Mouse (Mus musculus): ENCODE results near the gene Nucb1. TPM values are rescaled to one million over a fixed set of nuclear protein-coding genes. Genes with fewer than 3 reads are reported as not detected.

Gene Nucb1
- 116 and 125 TPM in 2 replicates for polyA plus RNA-seq (2016; fragmentation: Nextera tagmentation; extraction: Ambion mirVana)

DNA sequence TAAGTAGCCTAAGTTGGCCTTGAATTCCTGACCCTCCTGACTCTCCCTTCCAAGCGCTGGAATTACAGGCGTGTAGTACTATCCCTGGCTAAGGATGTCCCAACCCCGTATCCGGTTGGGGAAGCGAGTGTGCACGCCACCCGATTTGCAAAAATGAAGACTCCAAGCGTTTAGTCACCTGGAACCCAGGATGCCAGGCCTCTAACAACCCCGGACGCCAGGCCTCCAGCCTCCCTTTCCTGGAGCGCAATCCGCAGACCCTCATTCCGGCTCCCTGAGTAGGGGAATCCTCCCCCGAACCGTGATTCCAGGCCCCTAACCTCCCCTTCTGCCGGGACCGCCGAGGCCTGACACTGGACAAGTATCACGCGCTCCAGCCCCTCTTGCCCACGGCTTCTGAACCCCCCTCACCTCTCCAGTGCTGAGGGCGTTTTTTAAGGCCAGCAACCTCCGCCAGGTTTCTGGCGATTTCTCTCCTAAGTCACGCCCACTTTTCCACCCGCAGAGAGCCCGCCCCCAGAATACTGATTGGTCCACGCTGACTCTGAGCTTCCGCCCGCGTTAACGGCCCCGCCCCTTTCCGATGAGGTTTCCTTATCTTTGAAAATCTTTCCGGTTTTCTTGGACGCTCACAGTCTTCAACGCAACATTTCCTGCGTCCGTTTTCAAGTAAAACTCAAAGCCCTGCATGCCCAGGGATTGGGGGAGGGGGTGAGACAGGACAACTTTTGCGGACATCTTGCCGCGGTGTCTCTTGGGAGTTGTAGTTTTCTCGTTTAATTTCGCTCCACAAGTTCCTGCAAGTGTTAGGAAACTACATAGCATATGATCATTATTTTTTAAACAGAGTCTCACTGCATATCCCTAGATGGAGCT lies at the start of gene Nucb1:
Nucb1 (minus strand) TSS at position 495 of the 876 bp plus-strand sequence.
- peak; percentile 89 for DNase-seq (ENCODE audit: low spot score)
- H3K36me3 ChIP-seq, result peaks cover 34% of the 10 kb centered on the region
- under 1% methylated on average over 44 of the region's 44 CpGs for WGBS
- H3K9me3 ChIP-seq (replicated peaks), result no peaks in the 10 kb centered on the region
- H3K4me1 ChIP-seq, result peaks cover 16% of the 10 kb centered on the region
- H3K27ac ChIP-seq, result peak within 1 kb of the TSS; percentile 95
- peak within 1 kb of the TSS; percentile 75 for H3K4me3 ChIP-seq
- H3K27me3 ChIP-seq (ENCODE audit: low read depth, poor library complexity, severe bottlenecking), result no peaks in the 10 kb centered on the region

GRCm38 (mm10) chr7:45558907-45559306 lies 48.7 kb upstream of the Nucb1 start:
- Histone ChIP-seq H3K27ac (no peak overlapping the region), H3K36me3 (no peaks in the 10 kb centered on the region), H3K9me3 (replicated peaks) (no peaks in the 10 kb centered on the region), H3K4me3 (no peak overlapping the region), H3K27me3 (ENCODE audit: low read depth, poor library complexity, severe bottlenecking) (no peaks in the 10 kb centered on the region), H3K4me1 (peaks cover 29% of the 10 kb centered on the region)
- DNase-seq (ENCODE audit: low spot score), result no peak
- 71% methylated on average over 6 of the region's 6 CpGs for WGBS

GRCm38 (mm10) chr7:45555787-45556186 lies 45.6 kb upstream of the Nucb1 start:
- Histone ChIP-seq H3K36me3 (no peaks in the 10 kb centered on the region), H3K27ac (no peak overlapping the region), H3K4me1 (peaks cover 23% of the 10 kb centered on the region), H3K9me3 (replicated peaks) (no peaks in the 10 kb centered on the region), H3K27me3 (ENCODE audit: low read depth, poor library complexity, severe bottlenecking) (no peaks in the 10 kb centered on the region), H3K4me3 (no peak overlapping the region)
- WGBS, result 41% methylated on average over 8 of the region's 8 CpGs
- DNase-seq (ENCODE audit: low spot score), result peak; percentile 89

DNA sequence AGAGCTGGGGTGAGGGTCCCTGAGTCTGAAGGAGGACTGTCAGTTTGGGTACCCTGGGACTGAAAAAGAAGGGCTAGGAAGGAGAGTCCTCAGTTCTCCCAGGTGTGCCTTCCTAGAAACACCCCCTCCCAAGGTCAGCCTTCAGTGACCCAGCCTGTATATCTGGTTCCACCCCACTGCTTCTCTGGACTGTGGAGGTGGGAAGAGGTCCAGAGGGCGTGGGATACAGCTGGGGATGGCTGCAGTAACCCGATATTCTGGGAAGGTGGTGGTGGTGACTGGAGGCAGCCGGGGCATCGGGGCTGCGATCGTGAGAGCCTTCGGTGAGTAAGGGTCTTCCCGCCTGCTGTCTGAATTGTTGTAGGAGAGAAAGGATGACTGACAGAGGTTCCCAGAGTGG lies 44.5 kb upstream of the Nucb1 start, which contains the start of gene Hsd17b14:
Hsd17b14 (plus strand) TSS at position 150 of the 400 bp plus-strand sequence.
- H3K4me1 ChIP-seq, result peaks cover 21% of the 10 kb centered on the region
- 28% methylated on average over 8 of the region's 8 CpGs for WGBS
- no peak within 1 kb of the TSS for H3K4me3 ChIP-seq
- H3K9me3 ChIP-seq (replicated peaks), result no peaks in the 10 kb centered on the region
- no peak within 1 kb of the TSS for H3K27ac ChIP-seq
- DNase-seq (ENCODE audit: low spot score), result no peak
- no peaks in the 10 kb centered on the region for H3K36me3 ChIP-seq
- no peaks in the 10 kb centered on the region for H3K27me3 ChIP-seq (ENCODE audit: low read depth, poor library complexity, severe bottlenecking)

GRCm38 (mm10) chr7:45553990-45554389 lies 43.8 kb upstream of the Nucb1 start:
- H3K36me3 ChIP-seq, result no peaks in the 10 kb centered on the region
- no peak for DNase-seq (ENCODE audit: low spot score)
- no peak overlapping the region for H3K27ac ChIP-seq
- peaks cover 18% of the 10 kb centered on the region for H3K4me1 ChIP-seq
- 95% methylated on average over 2 of the region's 2 CpGs for WGBS
- H3K9me3 ChIP-seq (replicated peaks), result no peaks in the 10 kb centered on the region
- H3K27me3 ChIP-seq (ENCODE audit: low read depth, poor library complexity, severe bottlenecking), result no peaks in the 10 kb centered on the region
- no peak overlapping the region for H3K4me3 ChIP-seq

DNA sequence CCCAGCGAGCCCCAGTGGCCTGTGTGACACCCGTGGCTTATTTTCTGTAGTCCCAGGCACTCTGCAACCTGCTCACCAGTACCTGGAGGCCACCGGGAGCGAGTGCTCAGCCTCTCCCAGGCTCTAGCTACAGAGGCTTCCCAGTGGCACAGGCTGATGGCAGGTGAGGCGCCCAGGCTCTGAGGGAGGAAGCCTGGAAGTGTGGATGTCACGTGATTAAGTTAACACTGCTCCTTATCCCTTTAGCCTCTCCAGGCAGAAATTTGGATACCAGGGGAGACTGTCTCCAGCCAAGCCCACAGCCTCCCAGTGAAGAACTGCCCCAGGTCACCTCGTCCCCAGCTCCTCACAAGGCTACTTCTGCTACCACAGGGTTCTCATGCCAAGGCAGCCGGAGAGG lies 43.3 kb upstream of the Nucb1 start:
- H3K4me1 ChIP-seq, result peaks cover 15% of the 10 kb centered on the region
- H3K9me3 ChIP-seq (replicated peaks), result no peaks in the 10 kb centered on the region
- 63% methylated on average over 8 of the region's 8 CpGs for WGBS
- DNase-seq (ENCODE audit: low spot score), result no peak
- no peaks in the 10 kb centered on the region for H3K36me3 ChIP-seq
- no peaks in the 10 kb centered on the region for H3K27me3 ChIP-seq (ENCODE audit: low read depth, poor library complexity, severe bottlenecking)
- no peak overlapping the region for H3K27ac ChIP-seq
- H3K4me3 ChIP-seq, result no peak overlapping the region

GRCm38 (mm10) chr7:45551512-45551883 lies 41.3 kb upstream of the Nucb1 start:
- Histone ChIP-seq H3K4me3 (no peak overlapping the region), H3K27ac (no peak overlapping the region), H3K4me1 (peaks cover 15% of the 10 kb centered on the region), H3K9me3 (replicated peaks) (no peaks in the 10 kb centered on the region), H3K27me3 (ENCODE audit: low read depth, poor library complexity, severe bottlenecking) (no peaks in the 10 kb centered on the region), H3K36me3 (no peaks in the 10 kb centered on the region)
- no peak for DNase-seq (ENCODE audit: low spot score)
- WGBS, result 79% methylated on average over 8 of the region's 8 CpGs

- H3K27me3 ChIP-seq (ENCODE audit: low read depth, poor library complexity, severe bottlenecking), result no peaks in the 10 kb centered on the region
- 83% methylated on average over 11 of the region's 11 CpGs for WGBS
- H3K27ac ChIP-seq, result no peak overlapping the region
- no peaks in the 10 kb centered on the region for H3K9me3 ChIP-seq (replicated peaks)
- H3K4me1 ChIP-seq, result peaks cover 12% of the 10 kb centered on the region
- no peak overlapping the region for H3K4me3 ChIP-seq
- H3K36me3 ChIP-seq, result no peaks in the 10 kb centered on the region
- no peak for DNase-seq (ENCODE audit: low spot score)
Observed at GRCm38 (mm10) chr7:45550821-45551511, 40.8 kb upstream of the Nucb1 start.

- WGBS, result 90% methylated on average over 16 of the region's 16 CpGs
- H3K4me1 ChIP-seq, result peaks cover 9% of the 10 kb centered on the region
Observed at GRCm38 (mm10) chr7:45549641-45550436, 39.6 kb upstream of the Nucb1 start.

DNA sequence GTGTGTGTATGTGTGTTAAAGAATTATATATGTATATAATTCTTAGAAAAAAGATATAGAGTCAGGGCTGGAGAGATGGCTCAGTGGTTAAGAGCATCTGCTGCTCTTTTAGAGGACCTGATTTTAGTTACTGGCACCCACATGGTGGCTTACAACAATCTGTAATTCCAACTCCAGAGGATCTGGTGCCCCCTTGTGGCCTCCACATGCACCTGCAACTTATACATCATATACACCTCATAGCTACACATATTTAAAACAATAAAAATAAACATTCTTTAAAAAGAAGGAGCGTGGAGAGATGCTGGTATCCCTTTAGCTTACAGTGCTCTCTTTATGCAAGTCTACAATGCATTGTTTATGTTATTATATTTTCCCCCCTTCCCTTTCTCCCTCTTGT lies 34.3 kb upstream of the Nucb1 start:
- WGBS, result 93% methylated on average over 1 of the region's 1 CpGs
- no peak for DNase-seq (ENCODE audit: low spot score)
- H3K27me3 ChIP-seq (ENCODE audit: low read depth, poor library complexity, severe bottlenecking), result no peaks in the 10 kb centered on the region
- H3K27ac ChIP-seq, result no peak overlapping the region
- H3K9me3 ChIP-seq (replicated peaks), result no peaks in the 10 kb centered on the region
- H3K36me3 ChIP-seq, result no peaks in the 10 kb centered on the region
- H3K4me1 ChIP-seq, result no peaks in the 10 kb centered on the region
- no peak overlapping the region for H3K4me3 ChIP-seq

More at GRCm38 (mm10) chr7:45549641-45550436, 39.6 kb upstream of the Nucb1 start:
- Histone ChIP-seq H3K27ac (peak overlapping the region; percentile 19; the same call in 1 of the 2 replicates), H3K9me3 (replicated peaks) (no peaks in the 10 kb centered on the region), H3K27me3 (ENCODE audit: low read depth, poor library complexity, severe bottlenecking) (no peaks in the 10 kb centered on the region), H3K4me3 (no peak overlapping the region), H3K36me3 (no peaks in the 10 kb centered on the region)
- no peak for DNase-seq (ENCODE audit: low spot score)

GRCm38 (mm10) chr7:45540213-45540612 lies 30.0 kb upstream of the Nucb1 start:
- WGBS, result 64% methylated on average over 2 of the region's 2 CpGs

GRCm38 (mm10) chr7:45539095-45539494 lies 28.9 kb upstream of the Nucb1 start:
- H3K36me3 ChIP-seq, result no peaks in the 10 kb centered on the region
- H3K4me1 ChIP-seq, result peaks cover 13% of the 10 kb centered on the region
- H3K4me3 ChIP-seq, result no peak overlapping the region
- no peak overlapping the region; the same call in 1 of the 2 replicates for H3K27ac ChIP-seq
- no peak for DNase-seq (ENCODE audit: low spot score)
- WGBS, result 89% methylated on average over 3 of the region's 3 CpGs
- H3K9me3 ChIP-seq (replicated peaks), result no peaks in the 10 kb centered on the region
- H3K27me3 ChIP-seq (ENCODE audit: low read depth, poor library complexity, severe bottlenecking), result no peaks in the 10 kb centered on the region

More at GRCm38 (mm10) chr7:45540213-45540612, 30.0 kb upstream of the Nucb1 start:
- Histone ChIP-seq H3K4me3 (no peak overlapping the region), H3K27me3 (ENCODE audit: low read depth, poor library complexity, severe bottlenecking) (no peaks in the 10 kb centered on the region), H3K4me1 (peaks cover 13% of the 10 kb centered on the region), H3K36me3 (no peaks in the 10 kb centered on the region), H3K27ac (no peak overlapping the region), H3K9me3 (replicated peaks) (no peaks in the 10 kb centered on the region)
- DNase-seq (ENCODE audit: low spot score), result no peak
